Mouse (Mus musculus) stomach, postnatal 0 days (tissue): ENCODE measurements around the gene Fnbp1l. TPM values are rescaled to one million over a fixed set of nuclear protein-coding genes. Genes with fewer than 3 reads are reported as not detected.

Source experiments
- ATAC-seq: fragments of 200-750 bp; cut with Nextera tagmentation; 2 replicates; pipeline ENCODE4 v1.8.0; 2017; ENCODE audit not compliant: low FRiP score, low TSS enrichment
- DNase-seq: peaks from one replicate; pipeline ENCODE4 v3.0.0-alpha.2; 2016; ENCODE audit warnings: low spot score
- H3K27ac ChIP-seq: fragments of 300-500 bp; sonication (generic); replicated peaks from 2 replicates; pipeline ENCODE4 v1.5.1; 2014; ENCODE audit warnings: mild to moderate bottlenecking, control low read depth
- H3K27me3 ChIP-seq: fragments of 300-500 bp; sonication (generic); 2 replicates; pipeline ENCODE4 v1.6.1; 2014; ENCODE audit warnings: low read length; ENCODE audit not compliant: control insufficient read depth, insufficient read depth
- H3K36me3 ChIP-seq: fragments of 300-500 bp; sonication (generic); 2 replicates; pipeline ENCODE4 v1.6.1; 2014; ENCODE audit warnings: low read length, mixed read lengths; ENCODE audit not compliant: control insufficient read depth, insufficient read depth
- H3K4me1 ChIP-seq: fragments of 300-500 bp; sonication (generic); replicated peaks from 2 replicates; pipeline ENCODE4 v1.6.1; 2014; ENCODE audit warnings: antibody characterized with exemption; ENCODE audit not compliant: control insufficient read depth, insufficient read depth
- H3K4me2 ChIP-seq: fragments of 300-500 bp; sonication (generic); replicated peaks from 2 replicates; pipeline ENCODE4 v1.6.1; 2014; ENCODE audit warnings: low read depth, mild to moderate bottlenecking, control low read depth, moderate library complexity
- H3K4me3 ChIP-seq: fragments of 300-500 bp; sonication (generic); 2 replicates; pipeline ENCODE4 v1.5.1; 2014; ENCODE audit warnings: low read depth, low read length, control low read depth
- H3K9ac ChIP-seq: fragments of 300-500 bp; sonication (generic); 2 replicates; pipeline ENCODE4 v1.6.1; 2014; ENCODE audit warnings: mild to moderate bottlenecking, low read length, control low read depth, mixed read lengths
- H3K9me3 ChIP-seq: fragments of 300-500 bp; sonication (generic); 2 replicates; pipeline ENCODE4 v1.6.1; 2016; ENCODE audit warnings: low read length; ENCODE audit not compliant: control insufficient read depth
- CTCF ChIP-seq: IDR thresholded peaks from 2 replicates; pipeline ENCODE4 v1.5.1; 2016; ENCODE audit warnings: antibody characterized with exemption, low read depth, mild to moderate bottlenecking, moderate library complexity
- EP300 ChIP-seq: optimal IDR thresholded peaks from 2 replicates; pipeline ENCODE3; 2016; ENCODE audit warnings: antibody characterized with exemption
- WGBS: fragments of 180-500 bp; shearing (Covaris S2); extraction: QIAGEN DNeasy Blood & Tissue Kit; methylation state at CpG from one replicate; pipeline ENCODE4 v1.1.7; 2014; 5-methylcytosine and 5-hydroxymethylcytosine counted together
- polyA plus RNA-seq: library from polyadenylated mRNA; unstranded; fragments of >200 nt; fragmentation: Nextera tagmentation; extraction: Ambion mirVana; gene quantifications from 2 replicates; pipeline ENCODE4 v1.2.1, GENCODE M21; 2015

Fnbp1l gene
- polyA plus RNA-seq, 1 experiment from 2014 or later: 20.8 TPM

DNA sequence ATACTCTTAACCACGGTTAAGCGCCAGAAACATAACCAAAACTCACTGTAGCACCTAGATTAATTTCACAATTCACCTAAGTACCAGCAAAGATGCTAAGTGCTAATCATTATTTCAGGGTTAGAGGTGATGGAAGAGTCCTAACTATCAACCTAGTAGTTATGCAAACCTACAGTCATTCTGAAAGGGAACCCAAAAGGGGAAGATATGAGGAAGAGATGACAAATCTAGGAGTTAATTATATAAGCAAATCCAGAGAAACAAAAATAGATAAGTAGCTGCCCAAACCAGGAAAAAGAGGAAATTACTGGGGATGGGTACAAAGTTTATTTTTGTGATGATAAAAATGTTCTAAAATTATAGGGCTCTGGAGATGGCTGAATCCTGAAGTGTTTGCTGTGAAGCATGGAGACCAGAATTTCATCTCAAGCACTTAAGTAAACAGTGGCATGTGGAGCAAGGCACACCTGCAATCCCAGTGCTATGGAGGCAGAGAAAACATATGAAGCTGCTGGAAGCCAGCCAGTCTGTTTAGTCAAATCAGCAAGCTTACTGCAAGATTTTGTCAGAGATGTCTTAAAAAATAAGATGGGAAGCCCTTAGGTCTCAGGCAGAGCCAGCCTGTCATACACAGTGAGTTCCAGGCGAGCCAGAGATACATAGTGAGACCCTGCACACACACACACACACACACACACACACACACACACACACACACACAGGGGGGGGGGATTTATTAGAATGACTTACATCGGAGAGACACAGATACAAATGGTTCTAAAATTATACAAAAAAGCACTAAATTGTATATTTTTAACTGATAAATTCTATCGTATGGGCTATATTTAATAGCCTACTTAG, 45.9 kb downstream of the Fnbp1l start:
- ATAC-seq (0 out of 2 replicates have a peak, but pooled peaks have one; percentile 35), DNase-seq (no peak)
- no peaks in the 10 kb centered on the region for H3K36me3 ChIP-seq
- H3K4me3 ChIP-seq: no peak overlapping the region
- no peaks in the 10 kb centered on the region for H3K27me3 ChIP-seq
- 80% methylated on average over 5 of the region's 5 CpGs for WGBS
- no peak overlapping the region for H3K4me2 ChIP-seq
- H3K4me1 ChIP-seq: no peaks in the 10 kb centered on the region
- TF ChIP-seq CTCF (no peak), EP300 (no peak)
- no peak overlapping the region for H3K27ac ChIP-seq
- H3K9me3 ChIP-seq: no peaks in the 10 kb centered on the region
- no peak overlapping the region for H3K9ac ChIP-seq

- H3K36me3 ChIP-seq: 0 out of 2 replicates have a peak, but pooled peaks cover 4% of the 10 kb centered on the region
- H3K27me3 ChIP-seq: no peaks in the 10 kb centered on the region
- no peak overlapping the region for H3K9ac ChIP-seq
- no peak overlapping the region for H3K4me3 ChIP-seq
- no peak for DNase-seq
- WGBS: 71% methylated on average over 4 of the region's 4 CpGs
- ATAC-seq: no peak
- H3K4me2 ChIP-seq: no peak overlapping the region
- peaks cover 3% of the 10 kb centered on the region; the same call in 1 of the 2 replicates for H3K4me1 ChIP-seq
- H3K9me3 ChIP-seq: no peaks in the 10 kb centered on the region
- H3K27ac ChIP-seq: no peak overlapping the region
- TF ChIP-seq EP300: no peak
- TF ChIP-seq CTCF: no peak
Observed at GRCm38 (mm10) chr3:122566549-122566948, 53.0 kb downstream of the Fnbp1l start.

DNA sequence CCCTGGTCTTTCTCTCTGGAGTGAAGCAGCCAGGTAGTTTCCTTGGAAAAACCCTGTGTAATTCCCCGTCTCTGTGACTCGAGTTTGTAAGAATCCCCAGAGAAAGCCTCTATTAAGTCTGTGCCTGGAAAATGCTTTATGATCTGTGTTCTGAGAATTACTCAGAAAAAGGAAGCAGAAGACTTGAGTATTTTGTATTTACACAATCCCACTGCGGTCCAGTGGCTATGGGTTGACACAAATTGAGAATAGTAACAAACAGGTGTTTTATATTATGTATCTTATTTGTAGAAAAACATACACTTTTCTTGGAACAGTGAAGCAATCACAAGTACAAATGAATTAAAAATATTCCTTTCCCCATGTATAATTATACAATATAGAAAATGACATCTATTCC, 53.4 kb downstream of the Fnbp1l start:
- no peaks in the 10 kb centered on the region for H3K27me3 ChIP-seq
- no peak for TF ChIP-seq EP300
- no peak overlapping the region for H3K4me2 ChIP-seq
- no peak overlapping the region for H3K9ac ChIP-seq
- no peak overlapping the region for H3K4me3 ChIP-seq
- H3K9me3 ChIP-seq: no peaks in the 10 kb centered on the region
- no peak for ATAC-seq
- H3K27ac ChIP-seq: no peak overlapping the region
- 63% methylated on average over 3 of the region's 3 CpGs for WGBS
- DNase-seq: no peak
- 0 out of 2 replicates have a peak, but pooled peaks cover 4% of the 10 kb centered on the region for H3K36me3 ChIP-seq
- peaks cover 3% of the 10 kb centered on the region; the same call in 1 of the 2 replicates for H3K4me1 ChIP-seq

GRCm38 (mm10) chr3:122565285-122565684, 54.2 kb downstream of the Fnbp1l start:
- WGBS: 11% methylated on average over 7 of the region's 7 CpGs
- TF ChIP-seq CTCF (no peak), EP300 (no peak)
- no peaks in the 10 kb centered on the region for H3K27me3 ChIP-seq
- H3K36me3 ChIP-seq: 0 out of 2 replicates have a peak, but pooled peaks cover 4% of the 10 kb centered on the region
- no peak overlapping the region for H3K4me2 ChIP-seq
- H3K9me3 ChIP-seq: no peaks in the 10 kb centered on the region
- H3K9ac ChIP-seq: no peak overlapping the region
- no peak overlapping the region; the same call in 1 of the 2 replicates for H3K27ac ChIP-seq
- H3K4me1 ChIP-seq: peaks cover 3% of the 10 kb centered on the region; the same call in 1 of the 2 replicates
- no peak overlapping the region for H3K4me3 ChIP-seq
- ATAC-seq: peak; percentile 94
- peak; percentile 75 for DNase-seq

GRCm38 (mm10) chr3:122557766-122558165, 61.7 kb downstream of the Fnbp1l start:
- WGBS: 52% methylated on average over 2 of the region's 2 CpGs
- ATAC-seq (no peak), DNase-seq (no peak)
- no peak overlapping the region for H3K27ac ChIP-seq
- no peaks in the 10 kb centered on the region for H3K36me3 ChIP-seq
- H3K4me3 ChIP-seq: no peak overlapping the region
- H3K9ac ChIP-seq: no peak overlapping the region
- TF ChIP-seq EP300 (no peak), CTCF (no peak)
- no peaks in the 10 kb centered on the region for H3K9me3 ChIP-seq
- no peaks in the 10 kb centered on the region for H3K4me1 ChIP-seq
- no peak overlapping the region for H3K4me2 ChIP-seq
- H3K27me3 ChIP-seq: no peaks in the 10 kb centered on the region

DNA sequence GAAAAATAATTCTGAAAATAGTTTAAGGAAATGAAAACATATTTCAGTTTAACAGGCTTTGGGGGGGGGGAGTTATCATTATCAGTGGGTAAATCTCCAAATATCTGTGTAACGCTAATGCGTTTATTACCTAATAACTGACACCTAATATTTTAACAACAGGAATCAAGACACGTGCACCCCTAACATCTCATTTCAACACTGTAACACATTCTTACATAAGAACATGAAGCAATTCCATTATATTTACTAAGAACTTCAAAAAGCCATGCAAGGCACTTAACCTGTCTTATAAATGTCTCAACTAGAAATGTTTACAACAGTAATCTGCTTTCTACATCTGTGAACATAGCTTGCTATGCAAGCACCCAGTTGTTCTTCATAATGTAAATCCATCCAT, 68.3 kb downstream of the Fnbp1l start:
- WGBS: 89% methylated on average over 3 of the region's 3 CpGs

More for the DNA sequence above, 68.3 kb downstream of the Fnbp1l start:
- Histone ChIP-seq H3K9ac (no peak overlapping the region), H3K4me2 (no peak overlapping the region), H3K36me3 (no peaks in the 10 kb centered on the region), H3K27me3 (no peaks in the 10 kb centered on the region), H3K27ac (no peak overlapping the region), H3K9me3 (no peaks in the 10 kb centered on the region), H3K4me1 (no peaks in the 10 kb centered on the region), H3K4me3 (no peak overlapping the region)
- DNase-seq (no peak), ATAC-seq (no peak)
- no peak for TF ChIP-seq EP300
- no peak for TF ChIP-seq CTCF
